Mouse (Mus musculus) ES-E14 (cell line): ENCODE results near the gene Snx33.

Experiments used
- MAFK ChIP-seq: IDR thresholded peaks from 2 replicates; pipeline ENCODE4 v1.6.1; 2014; ENCODE audit warnings: mild to moderate bottlenecking, low read depth, low read length, inconsistent platforms; ENCODE audit not compliant: insufficient read depth
- ZC3H11A ChIP-seq: IDR thresholded peaks from 2 replicates; pipeline ENCODE4 v1.6.1; 2012; ENCODE audit warnings: low read depth, mild to moderate bottlenecking, inconsistent platforms, low read length, borderline replicate concordance

- TF ChIP-seq ZC3H11A (no peak), MAFK (no peak)
These were observed 10.2 kb upstream of the Snx33 start for GRCm38 (mm10) chr9:56938374-56938773.
